Comparison of ENCODE assay signal across 8 mouse cellular contexts in genomic region chr5:115979134-115979696, GRCm38 (mm10). TPM values are rescaled to one million over a fixed set of nuclear protein-coding genes. Genes with fewer than 3 reads are reported as not detected.
DNase-seq lines count a peak whose midpoint lies in the region; ATAC-seq lines count a peak whose summit lies in the region.

No protein-coding gene starts in this region.

- H3K4me2 ChIP-seq in forebrain, embryonic 12.5 days, result no peak overlapping the region
- no peak overlapping the region for H3K4me2 ChIP-seq in forebrain, embryonic 15.5 days (replicated peaks)
- H3K4me2 ChIP-seq in intestine, embryonic 15.5 days (replicated peaks), result no peak overlapping the region

- H3K4me3 ChIP-seq in forebrain, embryonic 12.5 days (replicated peaks), result no peak overlapping the region
- no peak overlapping the region for H3K4me3 ChIP-seq in forebrain, embryonic 15.5 days
- no peak overlapping the region for H3K4me3 ChIP-seq in intestine, embryonic 15.5 days (replicated peaks)

- no peak for ATAC-seq in forebrain, embryonic 12.5 days (ENCODE audit: low FRiP score)
- ATAC-seq in forebrain, embryonic 15.5 days (replicated peaks), result no peak
- no peak for ATAC-seq in intestine, embryonic 15.5 days
- ATAC-seq in megakaryocyte-erythroid progenitor cell, adult 5-6 weeks (replicated peaks; ENCODE audit: low FRiP score, low TSS enrichment, poor library complexity, severe bottlenecking), result peak; percentile 58

- H3K27me3 ChIP-seq in forebrain, embryonic 12.5 days, result no peaks in the 10 kb centered on the region
- H3K27me3 ChIP-seq in forebrain, embryonic 15.5 days, result no peaks in the 10 kb centered on the region
- no peaks in the 10 kb centered on the region for H3K27me3 ChIP-seq in intestine, embryonic 15.5 days (replicated peaks)

- no peak overlapping the region for H3K9ac ChIP-seq in forebrain, embryonic 12.5 days
- no peak overlapping the region for H3K9ac ChIP-seq in forebrain, embryonic 15.5 days (replicated peaks)
- H3K9ac ChIP-seq in intestine, embryonic 15.5 days, result no peak overlapping the region

- H3K27ac ChIP-seq in forebrain, embryonic 12.5 days, result 0 out of 2 replicates have a peak overlapping the region, but pooled peaks have one; percentile 6
- no peak overlapping the region for H3K27ac ChIP-seq in forebrain, embryonic 15.5 days (replicated peaks)
- 0 out of 2 replicates have a peak overlapping the region, but pooled peaks have one; percentile 17 for H3K27ac ChIP-seq in intestine, embryonic 15.5 days

- 55% methylated on average over 16 of the region's 16 CpGs for WGBS in forebrain, embryonic 12.5 days
- 63% methylated on average over 16 of the region's 16 CpGs for WGBS in forebrain, embryonic 15.5 days
- 60% methylated on average over 16 of the region's 16 CpGs for WGBS in intestine, embryonic 15.5 days

- peak; percentile 41 for DNase-seq in 3T3-L1 (ENCODE audit: low read depth, low spot score)
- peak; percentile 48 to 52 for DNase-seq in adrenal gland, postnatal 36 days
- DNase-seq in ovary, adult 18-20 months (ENCODE audit: low spot score), result no peak
- no peak for DNase-seq in left cerebral cortex, adult 11 months (ENCODE audit: low spot score)

- peaks cover 78% of the 10 kb centered on the region for H3K36me3 ChIP-seq in forebrain, embryonic 12.5 days (replicated peaks)
- no peaks in the 10 kb centered on the region for H3K36me3 ChIP-seq in forebrain, embryonic 15.5 days
- no peaks in the 10 kb centered on the region for H3K36me3 ChIP-seq in intestine, embryonic 15.5 days

- H3K4me1 ChIP-seq in forebrain, embryonic 12.5 days, result no peaks in the 10 kb centered on the region; the same call in 1 of the 2 replicates
- H3K4me1 ChIP-seq in forebrain, embryonic 15.5 days, result no peaks in the 10 kb centered on the region
- H3K4me1 ChIP-seq in intestine, embryonic 15.5 days (replicated peaks), result peaks cover 3% of the 10 kb centered on the region; the same call in 1 of the 2 replicates

- no peaks in the 10 kb centered on the region for H3K9me3 ChIP-seq in forebrain, embryonic 12.5 days
- no peaks in the 10 kb centered on the region for H3K9me3 ChIP-seq in forebrain, embryonic 15.5 days
- H3K9me3 ChIP-seq in intestine, embryonic 15.5 days, result no peaks in the 10 kb centered on the region

RNA-seq across cellular contexts. Expression of gene Prkab1, which starts 45.1 kb away (rescaled TPM):
- 58.5 and 62.5 TPM in 2 replicates for polyA plus RNA-seq in forebrain, embryonic 12.5 days (2016; fragmentation: Nextera tagmentation; extraction: Ambion mirVana)
- polyA plus RNA-seq in forebrain, embryonic 15.5 days (2015; fragmentation: Nextera tagmentation; extraction: Ambion mirVana), result 52.3 and 53.9 TPM in 2 replicates
- 100 to 1,000 TPM in 1 of 2 experiments, 10 to 100 TPM in 1; 59.9 to 114 TPM for total RNA-seq in adrenal gland, postnatal 36 days (2021)
- polyA plus RNA-seq in intestine, embryonic 15.5 days (2015; fragmentation: Nextera tagmentation; extraction: Ambion mirVana), result 68.4 and 69.9 TPM in 2 replicates
- total RNA-seq in megakaryocyte-erythroid progenitor cell, adult 5-6 weeks (2014; fragmentation: Nextera tagmentation), result 123 and 161 TPM in 2 replicates
- total RNA-seq in megakaryocyte-erythroid progenitor cell, adult 5-6 weeks (2017), result 46.7 and 71.5 TPM in 2 replicates

Comparison
In these comparisons a context has a peak if more than half of its experiments do, and no peak if none do; other contexts are left out.
1. DNase-seq: peak in 3T3-L1 (single experiment) and adrenal gland, postnatal 36 days (2 of 2); none in ovary, adult 18-20 months (single experiment) and left cerebral cortex, adult 11 months (single experiment).